Mouse (Mus musculus) brain, embryonic 14.5 days (tissue): ENCODE measurements around the gene Efnb3. TPM values are rescaled to one million over a fixed set of nuclear protein-coding genes. Genes with fewer than 3 reads are reported as not detected.

Experiments used
- DNase-seq: peaks from one replicate; pipeline ENCODE4 v3.0.0-alpha.2; 2011; ENCODE audit warnings: low read depth
- CTCF ChIP-seq: fragments of 200-500 bp; IDR thresholded peaks from 2 replicates; pipeline ENCODE4 v1.5.1; 2012; ENCODE audit warnings: inconsistent platforms, mild to moderate bottlenecking, moderate library complexity, borderline replicate concordance; ENCODE audit not compliant: insufficient read depth, insufficient read length; ENCODE audit errors: extremely low read depth
- POLR2A ChIP-seq: fragments of 200-500 bp; IDR thresholded peaks from 2 replicates; pipeline ENCODE4 v1.6.1; 2012; ENCODE audit warnings: mild to moderate bottlenecking, inconsistent platforms, borderline replicate concordance; ENCODE audit not compliant: poor library complexity, insufficient read depth, insufficient read length, severe bottlenecking; ENCODE audit errors: extremely low read depth
- polyA plus RNA-seq: library from polyadenylated mRNA; depleted of rRNA; stranded (reverse); fragments of >200 nt; gene quantifications from 2 replicates; pipeline ENCODE4 v1.2.3, GENCODE M21; 2012; rRNA removed

Gene Efnb3
- polyA plus RNA-seq, 1 experiment, result 187 TPM

DNA sequence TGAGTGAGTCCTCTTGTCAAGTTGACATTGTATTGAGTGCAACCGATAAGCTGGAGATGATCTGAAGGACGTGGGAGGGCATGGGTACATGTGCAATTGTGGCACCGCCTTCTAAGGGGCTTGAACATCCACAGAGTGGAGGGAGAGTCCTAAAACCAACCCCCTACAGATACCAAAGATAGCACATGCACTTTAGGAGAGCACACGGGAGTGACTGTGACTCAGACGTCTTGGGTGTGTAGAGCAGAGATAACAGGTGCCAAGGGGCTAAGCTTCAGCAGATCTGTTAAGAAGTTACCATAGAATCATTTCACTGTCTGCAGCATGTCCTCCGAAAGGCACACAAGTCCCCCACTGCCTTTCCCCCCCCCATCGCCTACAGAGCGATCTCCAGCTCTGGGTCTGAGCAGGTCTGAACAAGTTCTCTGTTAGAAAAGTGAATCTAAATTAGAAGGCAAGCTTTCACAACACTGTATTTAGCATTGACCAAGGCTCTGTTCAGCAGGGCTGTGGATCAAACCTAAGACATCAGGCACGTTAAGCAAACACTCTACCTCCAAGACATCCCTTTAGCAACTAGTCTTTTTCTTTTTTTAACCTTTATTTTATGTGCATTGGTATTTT, 38.4 kb downstream of the Efnb3 start:
- TF ChIP-seq CTCF, result no peak
- TF ChIP-seq POLR2A, result no peak
- DNase-seq, result no peak

DNA sequence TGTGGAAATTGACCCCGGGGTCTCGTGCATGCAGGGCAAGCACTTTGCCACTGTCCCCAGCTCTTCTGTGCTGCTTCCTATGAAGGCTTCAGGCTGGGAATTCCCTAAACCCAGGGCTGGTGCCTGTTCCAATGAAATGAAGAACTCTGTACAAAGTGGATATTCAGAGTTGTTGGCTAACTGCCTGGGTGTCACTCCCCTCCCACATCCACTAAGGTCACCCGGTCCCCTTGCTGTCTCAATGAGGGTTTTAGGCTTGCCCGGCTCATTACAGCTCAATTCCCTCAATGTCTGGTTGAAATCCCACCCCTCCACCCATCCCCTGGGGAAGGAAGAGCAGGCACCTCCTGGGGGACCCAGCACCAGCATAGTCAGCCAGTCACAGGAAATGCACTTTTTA, 40.0 kb downstream of the Efnb3 start:
- DNase-seq, result peak; percentile 52
- no peak for TF ChIP-seq POLR2A
- no peak for TF ChIP-seq CTCF

DNA sequence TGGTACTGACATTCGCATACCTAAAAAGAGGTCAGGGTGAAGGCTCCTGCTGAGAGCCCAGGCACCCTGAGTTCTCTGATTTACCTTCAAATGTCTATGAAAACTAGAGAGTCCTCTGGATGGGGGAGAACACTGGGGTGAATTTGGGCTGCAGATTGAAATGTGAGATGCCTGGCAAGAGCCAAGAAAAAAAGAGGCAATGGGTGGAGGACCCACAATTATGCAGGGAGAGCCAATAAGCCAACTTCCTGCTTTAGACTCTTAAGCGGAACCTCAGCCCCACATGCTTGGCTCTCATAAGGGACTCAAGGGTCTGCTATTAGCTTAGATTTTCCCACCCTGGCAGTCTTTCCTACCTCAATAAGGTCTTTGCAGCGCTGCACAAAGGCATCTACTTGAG, 43.3 kb downstream of the Efnb3 start:
- no peak for DNase-seq
- TF ChIP-seq CTCF (no peak), POLR2A (no peak)

DNA sequence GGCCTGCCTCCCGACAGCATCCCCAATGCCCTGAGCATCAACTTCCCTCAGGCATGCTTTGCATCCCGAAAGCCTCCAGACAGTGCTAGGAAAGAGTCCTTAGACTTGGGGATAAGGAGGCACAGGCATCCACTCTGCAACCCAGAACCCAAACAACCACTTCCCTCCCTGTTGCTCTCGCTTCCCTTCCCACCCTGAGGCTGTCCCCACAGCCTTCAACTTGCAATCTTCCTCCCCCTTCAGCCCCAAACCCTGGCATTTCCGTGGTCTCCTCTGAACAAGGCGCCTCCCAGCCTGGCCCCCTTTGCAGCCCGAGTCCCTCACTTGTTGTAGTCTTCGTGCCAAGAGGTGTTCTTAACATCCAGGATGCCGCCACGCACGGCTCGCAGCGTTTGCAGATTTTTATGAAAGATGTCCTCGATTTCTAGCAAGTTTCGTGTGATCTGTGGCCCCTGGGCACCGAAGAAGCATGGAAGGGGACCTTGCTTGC, 43.8 kb downstream of the Efnb3 start:
- no peak for DNase-seq

DNA sequence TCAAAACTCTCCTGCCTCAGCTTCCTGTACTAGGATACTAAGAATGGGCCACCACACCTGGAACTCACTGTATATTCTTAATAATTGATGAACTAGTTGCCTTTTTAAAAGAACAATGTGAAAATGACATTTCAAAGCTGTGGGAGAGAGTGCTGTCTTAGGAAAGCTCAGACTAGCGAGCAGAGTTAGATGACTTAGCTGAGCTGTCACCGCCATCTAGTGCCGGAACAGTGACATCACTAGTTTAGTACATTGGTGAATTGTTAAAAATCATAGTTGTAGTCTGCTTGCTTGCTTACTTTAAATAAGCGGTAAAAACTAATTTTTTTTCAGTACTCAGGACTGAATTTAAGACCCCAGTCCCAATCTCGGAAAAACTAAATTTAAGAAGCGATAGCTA, 46.2 kb downstream of the Efnb3 start:
- TF ChIP-seq CTCF (peak; percentile 79; the same call in 1 of the 2 replicates), POLR2A (no peak)
- peak; percentile 90 for DNase-seq

More for the DNA sequence above, 43.8 kb downstream of the Efnb3 start:
- TF ChIP-seq CTCF, result no peak
- TF ChIP-seq POLR2A, result no peak

DNA sequence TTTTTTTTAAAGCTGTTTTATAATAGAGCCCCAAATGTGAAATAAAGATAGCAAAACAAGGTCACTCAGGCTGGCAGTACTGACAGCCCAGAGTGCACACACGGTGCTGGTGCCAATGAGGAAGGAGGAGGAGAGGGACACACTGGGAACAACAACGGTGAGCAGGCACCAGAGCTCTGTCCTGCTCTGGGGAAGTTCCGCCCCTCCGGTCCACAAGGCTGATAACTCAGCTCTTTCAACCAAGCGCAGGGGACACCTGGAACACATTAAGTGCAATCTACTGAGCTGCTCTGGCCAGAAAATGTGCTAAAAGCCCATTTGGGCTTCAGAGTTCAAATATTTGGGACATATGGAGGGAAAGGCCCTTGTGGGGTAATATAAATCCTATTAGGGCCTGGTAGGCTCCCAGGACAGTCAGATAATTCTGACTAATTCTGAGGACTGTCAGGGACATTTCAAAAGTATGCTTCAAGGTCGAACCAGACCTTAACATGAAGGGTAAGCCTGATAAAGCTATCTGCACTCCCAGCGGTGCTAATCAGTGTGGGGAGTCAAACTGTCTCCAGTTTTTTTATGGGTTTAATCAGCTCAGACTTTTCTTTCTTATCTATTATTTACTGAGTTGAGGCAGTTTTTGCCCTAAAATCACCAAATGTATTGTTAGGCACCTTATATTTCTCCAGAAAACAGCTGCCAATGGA, 49.1 kb downstream of the Efnb3 start:
- DNase-seq, result no peak
- TF ChIP-seq POLR2A, result no peak
- no peak for TF ChIP-seq CTCF

Other genes starting within 250 kb of the Efnb3 start
- 42.2 and 54.4 TPM in 2 replicates for gene Cntrob, start 236.4 kb downstream of the Efnb3 start, polyA plus RNA-seq
- gene Trappc1, start 236.2 kb downstream of the Efnb3 start, polyA plus RNA-seq, result 116 and 118 TPM in 2 replicates
- gene Kcnab3, start 233.9 kb downstream of the Efnb3 start, polyA plus RNA-seq, result 7.0 and 8.7 TPM in 2 replicates
- 82.8 and 115 TPM in 2 replicates for gene Rnf227, start 219.7 kb downstream of the Efnb3 start, polyA plus RNA-seq
- 321 and 358 TPM in 2 replicates for gene Chd3, start 190.8 kb downstream of the Efnb3 start, polyA plus RNA-seq
- 84.1 and 111 TPM in 2 replicates for gene Naa38, start 164.7 kb downstream of the Efnb3 start, polyA plus RNA-seq
- gene Cyb5d1, start 164.6 kb downstream of the Efnb3 start, polyA plus RNA-seq, result 26.7 and 28.7 TPM in 2 replicates
- gene Tmem88, start 162.0 kb downstream of the Efnb3 start, polyA plus RNA-seq, result 5.7 TPM in 2 replicates
- 12.4 and 38.7 TPM in 2 replicates for gene Kdm6b, start 146.5 kb downstream of the Efnb3 start, polyA plus RNA-seq
- gene Dnah2, start 11.1 kb downstream of the Efnb3 start, polyA plus RNA-seq, result 4.7 and 5.2 TPM in 2 replicates
- gene Wrap53, start 20.1 kb upstream of the Efnb3 start, polyA plus RNA-seq, result 20.9 and 27.0 TPM in 2 replicates
- 93.6 and 131 TPM in 2 replicates for gene Trp53, start 20.2 kb upstream of the Efnb3 start, polyA plus RNA-seq
- 44.3 and 74.7 TPM in 2 replicates for gene Atp1b2, start 45.7 kb upstream of the Efnb3 start, polyA plus RNA-seq
- 0.08 TPM in 1 of 2 replicates, not detected in the other for gene Shbg, start 57.7 kb upstream of the Efnb3 start, polyA plus RNA-seq
- gene Sat2, start 61.8 kb upstream of the Efnb3 start, polyA plus RNA-seq, result 13.7 and 17.8 TPM in 2 replicates
- gene Fxr2, start 72.8 kb upstream of the Efnb3 start, polyA plus RNA-seq, result 129 and 151 TPM in 2 replicates
- gene Sox15, start 95.1 kb upstream of the Efnb3 start, polyA plus RNA-seq, result 0.42 TPM in 1 of 2 replicates, not detected in the other
- 133 and 185 TPM in 2 replicates for gene Mpdu1, start 102.4 kb upstream of the Efnb3 start, polyA plus RNA-seq
- gene Cd68, start 105.9 kb upstream of the Efnb3 start, polyA plus RNA-seq, result 7.8 and 10.8 TPM in 2 replicates
- gene Eif4a1, start 112.2 kb upstream of the Efnb3 start, polyA plus RNA-seq, result 894 and 1,040 TPM in 2 replicates
- gene Senp3, start 121.9 kb upstream of the Efnb3 start, polyA plus RNA-seq, result 139 and 167 TPM in 2 replicates
- gene Tnfsf13, start 125.6 kb upstream of the Efnb3 start, polyA plus RNA-seq, result 0.55 and 0.71 TPM in 2 replicates
- 5.3 and 6.0 TPM in 2 replicates for gene Tnfsf12, start 135.6 kb upstream of the Efnb3 start, polyA plus RNA-seq
- 0.77 and 1.2 TPM in 2 replicates for gene Tnfsfm13, start 135.9 kb upstream of the Efnb3 start, polyA plus RNA-seq
- gene Polr2a, start 198.4 kb upstream of the Efnb3 start, polyA plus RNA-seq, result 35.8 and 71.0 TPM in 2 replicates
- 0.68 and 1.1 TPM in 2 replicates for gene Slc35g3, start 201.8 kb upstream of the Efnb3 start, polyA plus RNA-seq
- gene Zbtb4, start 205.7 kb upstream of the Efnb3 start, polyA plus RNA-seq, result 10.0 and 12.1 TPM in 2 replicates
- 3.0 and 4.2 TPM in 2 replicates for gene Chrnb1, start 235.7 kb upstream of the Efnb3 start, polyA plus RNA-seq
- 20.4 and 20.9 TPM in 2 replicates for gene Fgf11, start 241.7 kb upstream of the Efnb3 start, polyA plus RNA-seq
- gene Tmem102, start 245.4 kb upstream of the Efnb3 start, polyA plus RNA-seq, result 0.30 and 0.36 TPM in 2 replicates